Mouse (Mus musculus) lung, postnatal 4 days (tissue): ENCODE results near the gene Tprn.

Experiments used
- DNase-seq, 2 experiments: peaks; one replicate each; pipeline ENCODE4 v3.0.0; 2021

Gene Tprn

DNA sequence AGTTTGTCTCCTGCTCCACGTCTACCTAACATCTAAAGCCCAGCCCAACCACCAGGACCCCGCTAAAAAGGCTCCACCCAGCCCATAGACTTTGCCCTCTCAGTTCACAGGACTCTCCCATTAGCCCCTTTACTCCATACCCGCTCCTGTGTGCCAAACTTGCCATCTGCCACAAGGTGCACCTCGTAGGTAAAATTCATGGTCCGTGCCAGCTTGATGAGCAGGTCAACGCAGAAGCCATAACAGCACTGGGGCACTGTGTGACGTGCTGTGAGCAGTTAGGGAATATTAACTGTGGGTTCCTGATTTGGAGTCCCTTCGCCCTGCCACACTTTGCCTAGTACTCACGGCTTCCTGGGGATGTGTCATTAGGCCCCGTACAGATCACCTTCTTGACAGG, 35.6 kb downstream of the Tprn start:
- DNase-seq, result no peak

DNA sequence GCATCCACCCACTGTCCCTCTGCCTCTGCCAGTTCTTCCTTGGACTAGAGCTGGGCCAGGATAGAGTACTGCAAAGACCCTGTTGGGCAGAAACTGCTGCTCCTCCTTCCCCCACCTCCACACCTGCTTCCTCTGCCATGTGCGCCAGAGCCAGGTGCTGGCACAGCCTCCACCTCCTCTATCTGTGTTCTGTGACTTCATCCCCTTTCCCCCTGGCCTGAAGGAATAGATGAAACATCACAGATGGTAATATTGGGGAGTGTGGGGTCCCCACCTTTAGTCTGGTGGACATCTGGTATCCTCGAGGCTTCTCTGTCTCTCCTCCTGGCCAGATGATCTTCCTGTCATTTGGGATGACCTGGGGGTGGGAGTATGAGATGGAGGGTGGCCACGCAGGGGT, 41.0 kb downstream of the Tprn start:
- DNase-seq, result no peak

DNA sequence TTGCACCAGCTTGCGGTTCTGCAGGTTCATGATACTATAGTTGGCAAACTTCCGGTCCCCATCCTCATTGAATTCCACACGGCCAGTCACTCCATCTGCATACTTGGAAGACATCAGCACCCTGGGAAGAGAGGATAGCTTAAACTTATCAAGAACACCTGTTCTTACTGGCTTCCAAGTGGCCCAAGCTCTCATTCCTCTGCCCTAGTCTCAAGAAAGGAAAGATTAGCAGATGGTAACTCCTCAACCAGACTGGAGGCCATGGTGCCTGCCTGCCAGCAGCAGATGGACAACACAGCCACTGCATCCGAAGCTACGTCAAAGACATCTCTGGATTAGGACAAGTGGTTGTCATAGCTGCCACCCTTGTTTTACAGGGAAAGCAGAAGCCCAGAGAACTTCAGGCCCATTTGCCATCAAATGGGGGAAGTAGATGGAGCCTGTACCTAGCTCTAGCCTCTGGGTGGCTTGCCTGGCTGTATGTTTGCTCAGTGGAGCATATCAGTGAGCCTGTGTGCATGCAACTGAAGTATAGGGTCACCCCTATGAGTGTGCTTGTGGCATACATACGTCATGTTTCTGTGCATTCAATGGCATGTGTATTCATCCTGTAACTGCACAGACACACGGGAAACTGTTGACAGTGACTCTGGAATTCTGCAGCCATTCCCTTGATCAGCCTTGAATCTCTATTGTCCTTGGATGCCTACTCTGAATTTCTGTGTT, 41.7 kb downstream of the Tprn start:
- no peak for DNase-seq

DNA sequence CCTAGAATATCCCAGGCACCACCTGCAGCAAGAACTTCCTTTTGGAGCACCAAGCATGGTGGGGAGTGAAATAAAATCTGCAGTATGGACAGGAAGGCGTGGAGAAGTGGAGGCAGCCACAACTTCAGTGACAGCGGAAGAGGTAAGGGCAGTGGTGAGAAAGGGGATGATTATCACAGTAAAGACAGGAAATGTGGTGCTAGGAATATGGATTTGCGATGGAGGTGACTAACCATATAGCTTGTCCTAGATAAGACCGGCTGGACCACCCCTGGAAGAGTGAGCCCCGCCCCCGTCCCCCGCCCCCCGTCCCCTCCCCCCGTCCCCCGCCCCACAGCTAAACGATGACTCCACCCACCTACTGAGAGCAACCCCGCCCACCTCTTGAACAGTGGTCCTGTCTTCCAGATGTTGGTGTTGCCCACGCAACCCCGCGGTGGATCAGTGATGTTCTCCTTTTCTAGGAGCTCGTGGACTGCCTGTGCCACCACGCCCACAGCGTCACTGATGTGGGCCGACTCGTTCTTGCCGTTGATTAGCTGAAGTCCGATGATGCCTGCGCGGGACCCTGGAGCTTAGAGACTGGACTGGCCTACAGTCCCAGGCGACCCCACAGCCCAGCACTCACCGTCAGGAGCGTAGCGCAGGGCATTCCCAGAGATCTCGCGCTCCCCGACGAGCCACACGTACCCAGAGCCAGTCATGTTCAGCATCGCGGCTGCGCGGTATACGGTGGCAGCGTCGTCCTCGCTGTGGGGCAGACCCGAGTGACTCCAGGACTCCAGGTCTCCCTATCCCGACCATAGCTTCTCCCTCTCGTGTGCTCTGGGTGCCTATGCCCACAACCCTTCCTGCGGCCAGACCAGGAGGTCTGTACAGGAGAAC, 42.5 kb downstream of the Tprn start:
- peak; percentile 28 to 49 for DNase-seq

DNA sequence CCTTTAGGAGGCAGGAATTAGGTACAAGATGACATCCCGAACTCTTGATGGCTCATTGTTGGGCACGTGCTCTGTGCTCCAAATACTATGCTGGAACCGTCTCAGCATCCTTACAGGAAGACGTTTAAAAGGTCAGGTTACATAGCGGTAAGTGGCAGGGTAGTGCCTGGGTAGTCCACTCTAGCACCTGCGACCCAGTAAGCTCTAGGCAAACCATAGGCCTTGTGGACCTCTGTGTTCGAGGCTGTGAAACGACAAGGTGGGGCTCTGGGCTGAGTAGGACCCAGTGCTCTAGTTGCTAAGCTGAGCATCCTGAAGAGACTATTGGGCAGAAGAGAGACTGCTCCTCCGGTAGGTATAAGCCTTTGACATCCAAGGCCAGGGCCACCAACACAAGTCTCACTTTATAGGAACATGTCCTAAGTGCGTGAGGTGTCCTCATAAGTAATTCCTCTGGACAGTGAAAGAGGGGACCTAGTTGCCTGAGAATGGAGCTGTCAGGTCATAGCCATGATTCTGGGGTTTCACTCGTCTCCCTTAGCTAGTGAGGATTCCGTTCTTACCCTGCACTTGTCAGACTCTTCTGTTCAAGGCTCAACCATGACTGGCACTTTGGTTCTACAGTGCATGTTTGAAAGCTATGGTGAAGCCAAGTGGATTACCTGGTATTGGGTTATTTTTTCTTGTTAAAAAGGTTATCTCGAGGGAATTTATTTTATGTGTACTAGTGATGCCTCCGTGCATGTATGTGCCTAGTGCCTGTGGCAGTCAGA, 43.4 kb downstream of the Tprn start:
- no peak for DNase-seq

DNA sequence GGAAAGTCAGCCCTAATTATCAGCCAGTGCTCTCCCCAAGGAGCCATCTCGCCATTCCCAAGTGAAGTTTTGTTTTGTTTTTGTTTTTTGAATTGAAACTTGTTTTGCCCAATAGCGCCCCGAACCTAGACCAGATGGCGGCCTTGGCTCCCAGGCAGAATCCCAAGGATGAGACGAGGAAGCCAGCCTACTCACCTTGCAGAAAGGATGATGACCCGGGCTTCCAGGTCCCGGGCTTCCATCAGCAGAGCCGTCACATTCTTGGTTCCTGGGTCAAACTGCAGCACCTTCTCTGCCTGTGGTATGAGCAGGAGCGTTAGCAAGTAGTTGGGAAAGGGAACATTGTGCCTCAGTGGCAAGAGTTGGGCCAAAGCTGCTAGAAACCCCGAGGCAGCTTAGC, 47.8 kb downstream of the Tprn start:
- DNase-seq, result no peak

DNA sequence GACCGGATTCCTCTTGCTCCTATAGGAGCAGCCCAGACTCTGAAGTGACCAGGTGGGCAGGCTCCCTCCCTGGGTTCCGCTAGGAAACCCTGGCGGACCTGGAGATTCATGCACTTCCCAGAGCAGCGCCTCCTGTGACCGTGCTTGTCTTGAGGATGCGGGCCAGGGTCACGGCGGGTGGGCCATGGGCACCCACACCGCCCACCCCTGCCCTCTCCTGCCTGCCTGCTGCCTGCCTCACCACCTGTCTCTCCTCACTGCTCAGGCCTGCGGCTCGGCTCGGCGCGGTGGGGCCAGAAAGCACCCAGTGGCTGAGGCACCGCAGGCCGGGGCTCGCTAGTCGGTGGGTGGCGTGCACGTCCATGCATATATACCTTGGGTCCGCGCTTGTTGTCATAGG, 48.6 kb downstream of the Tprn start:
- DNase-seq, result no peak

DNA sequence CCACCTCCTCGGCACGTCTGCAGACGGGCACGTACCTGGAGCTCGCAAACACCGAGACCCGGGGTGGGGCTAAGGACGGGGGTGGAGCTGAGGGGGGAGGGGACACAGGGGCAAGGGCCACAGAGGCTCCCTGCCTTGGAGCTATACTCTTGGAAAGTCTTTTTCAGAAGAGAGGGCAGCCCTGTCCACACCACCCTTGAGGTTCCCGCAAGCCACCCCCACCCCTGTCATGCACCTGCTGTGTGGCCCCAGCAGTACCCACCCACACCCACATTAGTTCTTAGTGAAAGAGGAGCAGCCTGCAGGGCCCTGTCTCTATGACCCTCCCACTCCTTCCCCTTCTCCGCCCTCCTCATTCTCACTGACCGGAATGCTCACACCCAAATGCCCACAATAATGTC, 49.1 kb downstream of the Tprn start:
- no peak for DNase-seq

DNA sequence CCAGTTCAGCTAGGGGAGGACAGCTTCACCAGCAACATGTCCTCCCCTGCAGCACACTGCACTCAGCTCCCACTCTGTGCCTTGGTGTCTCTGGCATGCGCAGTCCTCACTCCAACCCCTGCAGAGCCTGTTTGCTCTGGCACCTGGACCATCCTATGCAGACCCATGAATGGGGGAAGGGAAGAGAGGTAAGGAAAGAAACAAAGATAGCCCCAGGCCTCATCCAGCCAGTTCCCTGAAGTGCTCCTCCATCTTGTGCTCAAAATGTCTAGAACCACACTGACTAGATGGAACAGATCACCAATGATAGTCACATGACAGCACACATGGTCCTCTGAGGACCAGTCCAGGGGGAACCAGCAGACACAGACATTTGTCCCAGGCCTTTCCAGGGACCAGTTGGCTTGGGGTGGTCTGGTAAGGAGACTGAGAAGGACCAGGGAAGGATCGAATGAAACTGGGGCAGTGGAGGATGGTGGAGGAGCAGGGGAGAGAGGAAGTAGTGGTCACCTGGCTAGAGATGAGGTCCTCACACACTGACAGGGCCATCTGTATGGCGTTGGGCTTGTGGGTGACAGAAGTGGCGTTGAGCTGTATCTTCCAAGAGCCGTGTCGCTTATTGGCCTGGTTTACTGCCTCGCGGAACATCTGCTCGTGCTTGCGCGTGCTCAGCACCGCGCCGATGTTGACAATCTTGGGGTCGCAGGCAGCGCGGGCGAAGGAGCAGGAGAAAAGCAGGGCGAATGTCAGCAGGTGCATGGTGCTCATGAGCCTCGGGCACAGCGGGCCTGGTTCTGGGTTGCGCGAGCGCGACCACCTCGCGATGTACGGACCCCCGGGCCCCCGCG, 55.9 kb downstream of the Tprn start:
- DNase-seq, result no peak

DNA sequence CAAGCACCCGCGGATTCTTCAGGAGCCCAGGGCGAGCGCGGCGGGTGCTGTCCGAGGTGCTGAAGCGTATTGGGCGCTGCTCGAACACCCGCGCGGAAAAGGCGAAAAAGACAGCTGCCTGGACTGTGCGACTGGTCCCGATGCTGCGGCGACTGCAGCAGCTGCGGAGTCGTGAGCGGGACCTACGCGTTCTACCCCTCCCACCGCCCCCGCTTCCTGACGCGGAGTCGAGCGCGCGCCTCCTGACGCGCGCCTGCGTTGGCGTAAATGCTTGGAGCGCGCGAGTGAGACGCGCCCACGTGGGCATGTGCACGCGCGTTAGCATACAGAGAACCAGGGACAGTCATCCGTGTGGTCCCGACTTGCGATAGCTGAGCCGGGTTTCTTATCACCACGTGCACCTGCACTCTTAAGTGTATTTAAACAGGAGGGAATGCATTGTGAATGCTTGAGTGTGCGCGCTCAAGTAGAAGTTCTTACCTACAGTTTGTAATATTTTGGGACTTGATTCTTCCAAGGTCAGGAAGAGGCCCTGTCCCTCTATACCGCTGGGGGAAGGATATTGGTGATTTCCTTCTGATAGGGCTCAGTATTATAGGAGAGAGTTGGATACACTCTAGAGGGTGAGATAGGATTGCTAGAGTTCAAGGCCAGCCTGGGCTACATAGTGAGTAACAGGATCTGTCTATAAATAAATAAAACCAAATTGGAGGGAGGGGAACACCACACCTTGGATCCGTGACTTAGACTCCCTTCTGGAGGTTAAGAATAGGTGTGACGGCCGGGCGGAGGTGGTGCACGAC, 56.8 kb downstream of the Tprn start, which contains the start of gene Grin1:
Gene Grin1 (minus strand): TSS at position 217 of the 803 bp plus-strand sequence.
- peak; percentile 66 to 68 for DNase-seq
